Mouse (Mus musculus) heart, postnatal 0 days (tissue): Measurements from ENCODE around the gene Rem2.

ENCODE experiments used
- CTCF ChIP-seq: IDR thresholded peaks from 2 replicates; pipeline ENCODE4 v1.5.1; 2016; ENCODE audit warnings: antibody characterized with exemption, control low read depth, low read depth
- EP300 ChIP-seq: IDR thresholded peaks from 2 replicates; pipeline ENCODE4 v1.6.1; 2016; ENCODE audit warnings: antibody characterized with exemption, low read depth

DNA sequence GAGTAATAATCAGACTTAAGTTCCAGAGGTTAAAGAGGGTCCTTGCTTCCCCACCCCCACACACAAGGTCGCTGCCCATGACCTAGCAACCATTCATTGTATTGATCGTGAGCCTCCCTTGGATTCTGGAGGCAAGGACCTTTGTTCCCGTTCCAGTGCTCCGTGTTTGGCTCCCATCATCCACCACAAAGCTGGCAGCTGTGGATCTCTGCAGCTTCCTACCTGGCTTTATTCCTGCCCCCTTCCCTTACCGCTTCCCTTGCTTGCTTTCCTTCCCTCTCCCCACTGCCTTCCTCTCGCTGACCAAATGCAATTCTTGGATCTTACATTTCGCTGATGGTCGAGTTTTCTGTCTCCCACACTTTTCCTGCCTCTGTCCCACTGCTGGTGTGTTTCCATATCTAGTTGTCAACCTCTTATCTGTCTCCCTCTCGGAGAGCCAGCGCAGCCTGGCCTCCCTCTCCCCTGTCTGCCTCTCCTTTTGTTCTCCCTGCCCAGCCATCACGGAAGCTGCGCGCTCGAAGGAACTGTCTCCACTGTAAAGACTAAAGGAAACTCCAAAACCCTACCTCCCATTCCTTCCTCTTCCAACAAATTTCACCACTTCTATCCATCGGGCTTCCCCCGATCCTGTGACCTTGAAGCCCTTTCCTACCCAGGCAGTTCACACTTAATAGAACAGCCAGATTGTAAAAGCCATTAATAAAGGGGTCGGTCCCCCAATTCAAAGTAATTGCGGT is 45.3 kb upstream of the Rem2 start:
- TF ChIP-seq CTCF (no peak), EP300 (no peak)
